Comparison of ENCODE assay signal across 10 mouse cellular contexts in genomic region chr9:57501452-57501851, GRCm38 (mm10). TPM values are rescaled to one million over a fixed set of nuclear protein-coding genes. Genes with fewer than 3 reads are reported as not detected.
DNase-seq lines count a peak whose midpoint lies in the region; ATAC-seq and TF ChIP-seq lines count a peak whose summit lies in the region.
"Had no signal": no experiment of that assay in that cellular context is flagged by ENCODE, and none has a peak within 500 bp of the region (broad histone marks: within the 10 kb centered on the region; RNA-seq: fewer than 3 reads in every experiment).

No protein-coding gene starts in this region.

- TF ChIP-seq RAD21 in CH12.LX (IDR thresholded peaks at IDR 0.05; ENCODE audit: low read depth, low read length): no peak

- intact Hi-C loops in gastrocnemius, postnatal 36 days (cut with DNase I): no loop called here

- peaks cover 29 to 49% of the 10 kb centered on the region in 2 experiments for H3K4me1 ChIP-seq in heart, embryonic 14.5 days (ENCODE audit: control insufficient read depth in 2 of 2, insufficient read depth in 2 of 2, low read length in 2 of 2)
- H3K4me1 ChIP-seq in CH12.LX (ENCODE audit: control insufficient read depth in 1 of 2, insufficient read depth in 2 of 2): peaks cover 0 to 3% of the 10 kb centered on the region in 2 experiments; a peak in 1 of 4 replicates
- peaks cover 75% of the 10 kb centered on the region for H3K4me1 ChIP-seq in forebrain, embryonic 13.5 days
- peaks cover 80% of the 10 kb centered on the region for H3K4me1 ChIP-seq in midbrain, embryonic 13.5 days (replicated peaks)

- in situ Hi-C loops in CH12.LX (cut with MboI; ENCODE audit: low pct_ligation_motif_present, low pct_unique_long_range_greater_than_20kb, low sequenced_read_pairs): loop anchor here (10.0 kb wide), 1 partner anchor 57 kb away; the partner anchor contains the start of gene Ppcdc

- no peak for TF ChIP-seq EP300 in CH12.LX (IDR thresholded peaks at IDR 0.05; ENCODE audit: low read length)

- peak overlapping the region; percentile 40 for H3K4me2 ChIP-seq in heart, embryonic 14.5 days (ENCODE audit: low read length)
- 0 out of 2 replicates have a peak overlapping the region, but pooled peaks have one; percentile 25 for H3K4me2 ChIP-seq in CH12.LX (ENCODE audit: insufficient read depth, low read depth, poor library complexity, severe bottlenecking)
- H3K4me2 ChIP-seq in forebrain, embryonic 13.5 days: peak overlapping the region; percentile 88
- H3K4me2 ChIP-seq in midbrain, embryonic 13.5 days (replicated peaks): peak overlapping the region; percentile 84

- no peaks in the 10 kb centered on the region for H3K36me3 ChIP-seq in heart, embryonic 14.5 days (ENCODE audit: control insufficient read depth, insufficient read depth, low read length)
- H3K36me3 ChIP-seq in CH12.LX (replicated peaks in 1 of 2; ENCODE audit: control insufficient read depth in 1 of 2, insufficient read depth in 1 of 2, low read length in 1 of 2): peaks cover 0 to 8% of the 10 kb centered on the region in 2 experiments
- H3K36me3 ChIP-seq in forebrain, embryonic 13.5 days (ENCODE audit: poor library complexity, severe bottlenecking): no peaks in the 10 kb centered on the region
- no peaks in the 10 kb centered on the region for H3K36me3 ChIP-seq in midbrain, embryonic 13.5 days

- H3K27ac ChIP-seq in heart, embryonic 14.5 days (replicated peaks in 1 of 2; ENCODE audit: control insufficient read depth in 1 of 2, insufficient read depth in 1 of 2, low read depth in 2 of 2, low read length in 2 of 2): no peak overlapping the region
- H3K27ac ChIP-seq in CH12.LX (ENCODE audit: insufficient read depth, low read depth): no peak overlapping the region
- H3K27ac ChIP-seq in forebrain, embryonic 13.5 days: peak overlapping the region; percentile 97
- peak overlapping the region; percentile 86 for H3K27ac ChIP-seq in midbrain, embryonic 13.5 days

- H3K9ac ChIP-seq in heart, embryonic 14.5 days (ENCODE audit: low read length): peak overlapping the region; percentile 16; the same call in 1 of the 2 replicates
- H3K9ac ChIP-seq in CH12.LX (ENCODE audit: insufficient read depth, low read depth): no peak overlapping the region
- H3K9ac ChIP-seq in forebrain, embryonic 13.5 days: peak overlapping the region; percentile 65
- H3K9ac ChIP-seq in midbrain, embryonic 13.5 days (replicated peaks): peak overlapping the region; percentile 51

- TF ChIP-seq POLR2A in CH12.LX (IDR thresholded peaks at IDR 0.05; ENCODE audit: low read depth, low read length): no peak

- no peak for ATAC-seq in heart, embryonic 14.5 days (ENCODE audit: insufficient number of reproducible peaks, insufficient read depth, low FRiP score, low read depth)
- peak; percentile 6; the same call in 1 of the 2 replicates for ATAC-seq in forebrain, embryonic 13.5 days
- ATAC-seq in midbrain, embryonic 13.5 days: no peak

- H3K27me3 ChIP-seq in heart, embryonic 14.5 days (ENCODE audit: control insufficient read depth, insufficient read depth, low read length): peaks cover 52% of the 10 kb centered on the region
- H3K27me3 ChIP-seq in CH12.LX (replicated peaks): peaks cover 2% of the 10 kb centered on the region
- H3K27me3 ChIP-seq in forebrain, embryonic 13.5 days: peaks cover 61% of the 10 kb centered on the region
- H3K27me3 ChIP-seq in midbrain, embryonic 13.5 days: peaks cover 62% of the 10 kb centered on the region

- no peaks in the 10 kb centered on the region for H3K9me3 ChIP-seq in heart, embryonic 14.5 days (ENCODE audit: control insufficient read depth, low read length)
- H3K9me3 ChIP-seq in CH12.LX (replicated peaks; ENCODE audit: low read length): peaks cover 4% of the 10 kb centered on the region
- no peaks in the 10 kb centered on the region for H3K9me3 ChIP-seq in forebrain, embryonic 13.5 days (replicated peaks)
- H3K9me3 ChIP-seq in midbrain, embryonic 13.5 days: no peaks in the 10 kb centered on the region

- 0 out of 4 replicates have a peak overlapping the region, but pooled peaks of 1 of the 2 experiments have one; percentile 18 for H3K4me3 ChIP-seq in heart, embryonic 14.5 days (ENCODE audit: control insufficient read depth in 1 of 2, insufficient read depth in 1 of 2, low read depth in 1 of 2, low read length in 2 of 2)
- no peak overlapping the region for H3K4me3 ChIP-seq in CH12.LX (replicated peaks in 1 of 3; ENCODE audit: low read depth in 2 of 3, low read length in 2 of 3, poor library complexity in 1 of 3)
- peak overlapping the region; percentile 45 for H3K4me3 ChIP-seq in forebrain, embryonic 13.5 days
- H3K4me3 ChIP-seq in midbrain, embryonic 13.5 days (replicated peaks): peak overlapping the region; percentile 27

- 23% methylated on average over 13 of the region's 13 CpGs for WGBS in heart, embryonic 14.5 days
- 2% methylated on average over 13 of the region's 13 CpGs for WGBS in forebrain, embryonic 13.5 days
- WGBS in midbrain, embryonic 13.5 days: 4% methylated on average over 13 of the region's 13 CpGs

- H3K79me2 ChIP-seq in CH12.LX (replicated peaks; ENCODE audit: control insufficient read depth, extremely low read depth, insufficient read depth, poor library complexity, severe bottlenecking): no peaks in the 10 kb centered on the region

- dilution Hi-C loops in CH12.LX (cut with MboI; ENCODE audit: extremely low pct_ligation_motif_present, extremely low pct_unique_long_range_greater_than_20kb, low sequenced_read_pairs): no loop called here

- no peak for DNase-seq in heart, adult 11 months
- no peak for DNase-seq in CH12.LX (ENCODE audit: extremely low read depth)
- no peak for DNase-seq in cerebellum, postnatal 4 days (ENCODE audit: low spot score in 2 of 2)
- no peak for DNase-seq in testis, postnatal 14 days (ENCODE audit: low spot score)
- DNase-seq in gastrocnemius, postnatal 36 days: no peak
- DNase-seq: spleen, adult 18-20 months had no signal

- TF ChIP-seq CTCF in CH12.LX (conservative IDR thresholded peaks at IDR 0.05 in 1 of 2, IDR thresholded peaks at IDR 0.05 in 1 of 2; ENCODE audit: low read depth in 2 of 2, low read length in 2 of 2): no peak

TF ChIP-seq in CH12.LX, 34 proteins besides CTCF, POLR2A, EP300 and RAD21 (continues in another document):
- TF ChIP-seq KAT2A (IDR thresholded peaks at IDR 0.05; ENCODE audit: insufficient replicate concordance, low read length): no peak
- TF ChIP-seq PAX5 (IDR thresholded peaks at IDR 0.05; ENCODE audit: low read length): no peak
- no peak for TF ChIP-seq MEF2A (IDR thresholded peaks at IDR 0.05; ENCODE audit: borderline replicate concordance, low read depth, low read length)
- no peak for TF ChIP-seq ZNF384 (IDR thresholded peaks at IDR 0.05; ENCODE audit: low read depth, low read length)
- TF ChIP-seq ELF1 (IDR thresholded peaks at IDR 0.05; ENCODE audit: low read depth, low read length): no peak
- no peak for TF ChIP-seq MYC (IDR thresholded peaks at IDR 0.05; ENCODE audit: low read depth, low read length)
- TF ChIP-seq TCF12 (IDR thresholded peaks at IDR 0.05; ENCODE audit: low read depth, low read length): no peak
- TF ChIP-seq CHD1 (IDR thresholded peaks at IDR 0.05; ENCODE audit: low read depth, low read length): no peak
- TF ChIP-seq RCOR1 (conservative IDR thresholded peaks at IDR 0.05; ENCODE audit: low read depth, low read length): no peak

RNA-seq across cellular contexts. Expression of gene Rpp25, which starts 2.4 kb away (rescaled TPM):
- polyA plus RNA-seq in heart, embryonic 14.5 days (2014; fragmentation: Nextera tagmentation; extraction: Ambion mirVana): 13.1 and 15.2 TPM in 2 replicates
- total RNA-seq in CH12.LX (2012; rRNA removed): 0.21 TPM in 1 of 2 replicates, not detected in the other
- not detected in 2 replicates for total RNA-seq in CH12.LX (2014; rRNA removed)
- not detected in 2 replicates for polyA plus RNA-seq in CH12.LX (2012; ENCODE audit: insufficient read length, low read depth)
- 11.0 and 12.8 TPM in 2 replicates for polyA plus RNA-seq in forebrain, embryonic 13.5 days (2015; fragmentation: Nextera tagmentation; extraction: Ambion mirVana)
- polyA plus RNA-seq in midbrain, embryonic 13.5 days (2015; fragmentation: Nextera tagmentation; extraction: Ambion mirVana): 19.5 and 27.6 TPM in 2 replicates
- total RNA-seq in gastrocnemius, postnatal 36 days (2021): not detected
- total RNA-seq: common myeloid progenitor, adult 5-6 weeks had no signal

RNA-seq across cellular contexts. Expression of gene Cox5a, which starts 19.6 kb away (rescaled TPM):
- polyA plus RNA-seq in heart, embryonic 14.5 days (2014; fragmentation: Nextera tagmentation; extraction: Ambion mirVana): 1,689 and 1,756 TPM in 2 replicates
- total RNA-seq in CH12.LX (2012; rRNA removed) (179 and 203 TPM in 2 replicates), CH12.LX (2014; rRNA removed) (229 and 257 TPM in 2 replicates)
- 255 and 279 TPM in 2 replicates for polyA plus RNA-seq in CH12.LX (2012; ENCODE audit: insufficient read length, low read depth)
- 775 and 903 TPM in 2 replicates for polyA plus RNA-seq in forebrain, embryonic 13.5 days (2015; fragmentation: Nextera tagmentation; extraction: Ambion mirVana)
- polyA plus RNA-seq in midbrain, embryonic 13.5 days (2015; fragmentation: Nextera tagmentation; extraction: Ambion mirVana): 809 and 819 TPM in 2 replicates
- 1,000 to 10,000 TPM; 1,357 to 1,404 TPM for total RNA-seq in gastrocnemius, postnatal 36 days (2021)

RNA-seq across cellular contexts. Expression of gene Scamp5, which starts 33.6 kb away (rescaled TPM):
- polyA plus RNA-seq in heart, embryonic 14.5 days (2014; fragmentation: Nextera tagmentation; extraction: Ambion mirVana): 4.5 and 6.2 TPM in 2 replicates
- total RNA-seq in CH12.LX (2012; rRNA removed) (2.1 and 2.7 TPM in 2 replicates), CH12.LX (2014; rRNA removed) (0.34 and 0.54 TPM in 2 replicates)
- 0.48 and 0.99 TPM in 2 replicates for polyA plus RNA-seq in CH12.LX (2012; ENCODE audit: insufficient read length, low read depth)
- polyA plus RNA-seq in forebrain, embryonic 13.5 days (2015; fragmentation: Nextera tagmentation; extraction: Ambion mirVana): 52.2 and 62.1 TPM in 2 replicates
- 90.9 and 91.6 TPM in 2 replicates for polyA plus RNA-seq in midbrain, embryonic 13.5 days (2015; fragmentation: Nextera tagmentation; extraction: Ambion mirVana)
- under 1 TPM; 0.66 to 0.74 TPM for total RNA-seq in gastrocnemius, postnatal 36 days (2021)

RNA-seq across cellular contexts. Expression of gene Fam219b, which starts 35.9 kb away (rescaled TPM):
- 11.1 and 13.3 TPM in 2 replicates for polyA plus RNA-seq in heart, embryonic 14.5 days (2014; fragmentation: Nextera tagmentation; extraction: Ambion mirVana)
- 10.6 and 11.8 TPM in 2 replicates for total RNA-seq in CH12.LX (2012; rRNA removed)
- total RNA-seq in CH12.LX (2014; rRNA removed): 8.3 and 9.3 TPM in 2 replicates
- polyA plus RNA-seq in CH12.LX (2012; ENCODE audit: insufficient read length, low read depth): 9.2 and 10.2 TPM in 2 replicates
- polyA plus RNA-seq in forebrain, embryonic 13.5 days (2015; fragmentation: Nextera tagmentation; extraction: Ambion mirVana): 20.1 and 23.3 TPM in 2 replicates
- 23.2 and 24.2 TPM in 2 replicates for polyA plus RNA-seq in midbrain, embryonic 13.5 days (2015; fragmentation: Nextera tagmentation; extraction: Ambion mirVana)
- total RNA-seq in gastrocnemius, postnatal 36 days (2021): 1 to 10 TPM; 4.0 to 5.5 TPM

RNA-seq across cellular contexts. Expression of gene Mpi, which starts 51.1 kb away (rescaled TPM):
- polyA plus RNA-seq in heart, embryonic 14.5 days (2014; fragmentation: Nextera tagmentation; extraction: Ambion mirVana): 69.2 and 74.3 TPM in 2 replicates
- 28.6 and 33.2 TPM in 2 replicates for total RNA-seq in CH12.LX (2012; rRNA removed)
- 28.2 and 29.0 TPM in 2 replicates for total RNA-seq in CH12.LX (2014; rRNA removed)
- polyA plus RNA-seq in CH12.LX (2012; ENCODE audit: insufficient read length, low read depth): 36.7 and 37.3 TPM in 2 replicates
- polyA plus RNA-seq in forebrain, embryonic 13.5 days (2015; fragmentation: Nextera tagmentation; extraction: Ambion mirVana): 63.2 and 70.0 TPM in 2 replicates
- 72.2 and 79.2 TPM in 2 replicates for polyA plus RNA-seq in midbrain, embryonic 13.5 days (2015; fragmentation: Nextera tagmentation; extraction: Ambion mirVana)
- 10 to 100 TPM; 80.9 to 83.7 TPM for total RNA-seq in gastrocnemius, postnatal 36 days (2021)

Comparison
In these comparisons a context has a peak if more than half of its experiments do, and no peak if none do; other contexts are left out.
1. H3K27ac ChIP-seq: peak in forebrain, embryonic 13.5 days (single experiment) and midbrain, embryonic 13.5 days (single experiment); none in heart, embryonic 14.5 days (0 of 2) and CH12.LX (single experiment).
2. H3K4me2 ChIP-seq: peak in every context shown above with its lines; median percentile 88 in forebrain, embryonic 13.5 days; 84 in midbrain, embryonic 13.5 days; 40 in heart, embryonic 14.5 days; 25 in CH12.LX.
3. H3K4me3 ChIP-seq: peak in forebrain, embryonic 13.5 days (single experiment) and midbrain, embryonic 13.5 days (single experiment); none in CH12.LX (0 of 3).
4. RNA of gene Rpp25, which starts 2.4 kb away (polyA plus RNA-seq): 19.5 to 27.6 TPM in midbrain, embryonic 13.5 days, 13.1 to 15.2 TPM in heart, embryonic 14.5 days and 11.0 to 12.8 TPM in forebrain, embryonic 13.5 days; not detected in CH12.LX; every median in the first group is over 10 times any median in the second.